Mouse (Mus musculus): ENCODE data around the gene P2rx1.

The P2rx1 gene

DNA sequence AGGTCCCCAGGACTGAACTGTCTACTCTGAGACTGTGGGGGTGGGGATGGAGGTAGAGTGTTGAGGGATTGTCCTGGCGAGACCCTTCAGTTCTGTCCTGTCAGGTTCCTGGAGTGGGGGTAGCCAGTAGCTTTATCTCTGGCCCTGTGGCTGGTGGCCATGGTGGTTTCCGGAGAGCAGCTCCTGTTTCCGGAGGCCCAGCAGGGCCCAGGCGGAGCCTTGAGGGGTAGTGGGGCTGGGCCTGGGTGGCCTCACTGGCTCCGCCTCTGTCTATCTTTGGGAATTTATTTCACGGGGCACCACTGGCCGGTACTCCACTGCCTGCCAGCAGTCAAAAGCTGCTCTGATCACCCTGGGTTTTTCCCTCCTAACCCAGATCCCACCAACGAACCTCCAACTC lies at the start of gene P2rx1:
Gene P2rx1 (plus strand): TSS at position 333 of the 400 bp plus-strand sequence.
- DNase-seq (ENCODE audit: low spot score), result no peak

DNA sequence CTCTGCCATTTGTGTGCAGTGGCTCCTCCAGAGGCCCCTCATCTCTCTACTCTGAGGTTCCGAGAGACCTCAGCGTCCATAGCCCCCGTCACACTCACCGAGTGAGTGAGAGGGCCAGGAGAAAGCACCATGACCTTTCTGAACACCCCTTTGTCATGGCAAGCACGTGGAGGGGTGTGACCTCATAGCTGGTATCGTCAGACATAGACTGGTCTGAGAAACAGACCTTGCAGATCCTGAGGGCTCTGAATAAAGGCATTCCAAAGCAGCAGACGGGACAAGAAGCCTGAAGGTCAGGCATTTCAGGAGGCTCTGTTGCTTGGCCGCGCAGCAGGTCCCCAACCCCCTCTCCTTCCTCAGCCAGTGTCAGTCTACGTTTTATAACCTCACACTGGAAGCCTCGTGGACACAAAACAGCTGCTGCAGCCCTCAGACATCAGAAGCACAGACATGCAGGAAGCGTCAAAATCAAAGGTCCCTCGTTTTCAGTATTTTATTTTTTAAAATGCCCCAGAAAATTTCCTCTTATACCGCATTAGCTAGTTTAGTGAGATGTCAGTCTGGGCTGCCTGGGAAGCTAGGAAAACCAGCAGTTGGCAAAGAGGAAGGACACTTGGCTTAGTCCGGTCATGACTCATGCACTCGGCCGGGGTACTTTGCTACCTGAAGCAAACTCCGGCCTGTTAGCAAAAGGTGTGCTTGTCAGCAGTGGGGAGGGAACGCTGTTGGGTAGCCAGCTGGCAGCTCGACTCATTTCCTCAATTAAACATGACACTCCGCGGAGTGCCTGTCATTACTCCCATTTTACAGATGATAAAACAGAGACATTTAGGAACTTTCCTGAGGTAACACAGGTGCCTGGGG lies 47.5 kb upstream of the P2rx1 start:
- no peak for DNase-seq (ENCODE audit: low spot score)

DNA sequence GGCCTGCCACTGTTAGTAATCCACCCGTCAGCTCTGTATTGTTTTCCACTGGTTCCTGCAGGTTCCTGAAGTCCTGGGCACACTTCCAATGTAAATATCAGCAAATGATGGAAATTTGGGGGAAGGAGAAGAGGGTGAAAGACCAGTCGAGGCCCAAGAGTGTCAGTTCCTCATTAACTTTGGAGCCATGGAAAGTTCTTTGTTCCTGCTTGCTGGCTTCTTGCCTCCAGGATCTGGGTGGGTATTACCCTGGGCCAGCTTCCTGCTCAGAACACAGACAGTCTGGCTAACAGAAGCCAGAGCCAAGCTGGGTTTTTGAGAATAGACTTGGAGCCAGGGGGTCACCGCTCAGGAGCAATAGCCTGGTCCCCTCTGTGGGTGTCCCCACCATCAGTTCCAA lies 46.7 kb upstream of the P2rx1 start:
- no peak for DNase-seq (ENCODE audit: low spot score)

DNA sequence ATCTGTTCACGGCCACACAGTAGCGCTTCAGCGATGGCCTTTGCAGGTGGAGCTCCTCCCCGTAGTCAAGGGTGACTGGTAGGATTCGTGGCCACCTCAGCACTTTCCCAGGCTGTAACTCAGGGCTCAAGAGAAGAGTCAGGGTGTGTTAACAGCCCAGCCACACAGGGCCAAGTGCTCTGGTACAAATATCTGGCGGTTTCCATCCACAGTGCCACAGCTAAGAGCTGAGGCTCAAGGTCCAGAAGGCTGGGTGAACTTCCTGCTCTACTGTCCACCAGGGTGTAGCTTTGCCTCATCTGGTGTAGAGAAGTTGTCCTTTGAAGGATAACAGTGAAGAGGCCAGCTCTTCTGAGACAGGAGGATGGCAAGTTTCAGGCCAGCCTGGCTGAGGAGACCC lies 46.2 kb upstream of the P2rx1 start:
- no peak for DNase-seq (ENCODE audit: low spot score)

DNA sequence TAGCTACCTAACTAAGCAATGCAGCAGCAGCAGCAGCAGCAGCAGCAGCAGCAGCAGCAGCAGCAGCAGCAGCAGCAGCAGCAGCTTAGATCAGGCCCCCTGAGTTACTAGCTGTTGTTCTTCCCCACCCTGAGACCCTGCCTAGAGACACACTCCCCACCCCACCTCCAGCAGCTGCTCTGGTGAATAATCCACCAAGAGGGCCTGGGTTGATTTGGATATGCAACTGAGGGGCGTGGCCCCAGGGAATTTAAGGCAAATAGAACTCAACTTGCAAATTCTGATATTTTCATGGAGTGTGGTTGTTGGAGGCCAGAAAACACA lies 45.8 kb upstream of the P2rx1 start:
- DNase-seq (ENCODE audit: low spot score), result no peak

DNA sequence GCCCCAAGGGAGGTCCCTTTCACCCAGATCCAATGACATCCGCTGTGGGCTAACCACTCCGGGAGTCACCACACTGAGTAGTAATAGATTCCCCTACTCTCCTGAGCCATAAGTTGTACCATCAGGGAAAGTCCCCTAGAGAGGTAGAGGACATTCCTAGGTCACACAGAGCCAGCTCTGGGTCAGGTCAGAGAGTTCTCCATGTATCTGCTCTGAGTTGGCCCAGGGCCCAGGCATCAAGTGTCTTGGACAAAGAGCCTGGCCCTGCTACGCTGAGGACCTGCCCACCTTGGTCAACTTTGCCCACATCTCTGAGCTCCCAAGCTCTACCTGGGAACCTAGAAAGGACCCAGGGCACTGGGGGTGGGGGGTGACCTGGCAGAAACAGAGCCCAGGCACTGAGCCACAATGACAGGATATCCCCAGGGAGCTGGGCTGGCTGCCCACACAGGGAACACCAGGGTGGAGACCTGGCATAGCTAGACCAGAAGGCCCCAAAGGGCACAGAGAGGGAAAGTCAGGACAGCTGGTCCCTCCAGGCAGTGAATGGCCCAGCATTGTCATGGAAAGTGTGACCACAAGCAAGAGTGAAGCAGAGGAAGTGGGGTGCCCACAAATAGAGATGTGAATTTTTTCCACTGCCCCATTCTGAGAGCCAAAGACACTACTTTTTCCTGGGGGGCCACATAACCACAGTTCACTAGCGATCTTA lies 45.3 kb upstream of the P2rx1 start:
- no peak for DNase-seq (ENCODE audit: low spot score)

DNA sequence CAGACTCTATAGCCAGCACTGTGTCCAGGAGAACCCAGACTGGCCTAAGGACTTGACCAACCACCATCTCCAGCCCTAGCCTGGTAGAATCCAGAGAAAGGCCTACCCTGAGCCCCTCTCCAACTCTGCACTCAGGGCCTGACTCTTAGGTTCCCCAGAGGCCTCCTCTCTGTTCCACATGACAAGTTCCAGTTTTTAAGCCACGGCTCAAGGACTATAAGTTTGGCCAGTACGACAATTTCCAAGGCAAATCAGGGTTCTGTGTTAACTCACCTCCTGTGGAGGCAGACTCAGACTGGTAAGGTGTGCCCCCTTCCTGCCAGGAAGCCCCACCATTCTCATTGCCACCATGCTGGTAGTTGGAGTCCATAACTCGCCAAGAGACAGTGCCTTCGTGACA lies 44.7 kb upstream of the P2rx1 start:
- DNase-seq (ENCODE audit: low spot score), result no peak

DNA sequence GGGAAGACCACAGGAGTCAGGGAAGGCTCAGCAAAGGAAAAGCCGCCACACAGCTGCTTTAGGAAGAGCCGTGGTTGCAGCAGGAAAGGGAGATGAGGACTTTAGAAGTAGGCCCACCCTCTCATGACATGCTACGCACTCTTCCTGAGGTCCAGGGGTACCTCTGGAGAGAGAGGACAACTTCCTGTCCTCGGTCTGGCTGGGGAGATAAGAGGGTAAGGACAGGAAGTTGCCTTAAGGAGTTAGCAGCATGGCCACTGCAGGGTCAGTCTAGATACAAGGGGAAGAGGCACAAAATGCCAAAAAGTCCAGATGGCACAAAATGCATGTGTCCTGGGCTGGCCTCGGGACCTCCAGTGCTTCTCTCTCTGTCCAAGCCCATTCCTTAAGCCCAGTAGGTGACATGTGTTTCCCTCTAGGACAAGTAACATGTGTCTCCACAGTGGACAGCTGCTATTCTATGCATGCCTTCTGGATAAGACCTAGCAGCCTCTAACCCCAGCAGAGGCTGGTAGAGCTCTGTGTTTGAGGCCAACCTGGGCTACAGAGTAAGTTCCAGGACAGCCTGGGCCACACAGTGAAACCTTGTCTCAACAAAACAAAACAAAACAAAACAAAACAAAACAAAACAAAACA lies 43.4 kb upstream of the P2rx1 start:
- DNase-seq (ENCODE audit: low spot score), result no peak

DNA sequence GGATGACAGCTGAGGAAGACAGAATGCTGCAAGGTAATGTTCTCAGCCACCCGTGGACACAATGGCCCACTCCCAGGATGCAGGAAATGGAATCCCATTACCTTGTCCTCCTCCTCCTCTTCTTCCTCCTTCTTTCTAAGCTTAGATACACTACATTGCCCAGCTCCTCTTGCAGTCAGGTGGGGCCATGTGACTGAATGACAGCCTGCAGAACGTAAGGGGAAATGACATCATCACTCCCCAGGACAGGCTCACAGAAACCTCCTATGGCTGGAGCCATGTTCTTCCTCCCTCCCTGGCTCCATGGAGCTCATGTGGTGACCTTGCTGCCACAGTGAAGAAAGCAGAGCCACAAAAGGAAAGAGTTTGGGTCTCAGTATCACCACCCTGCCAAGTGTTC lies 41.6 kb upstream of the P2rx1 start:
- no peak for DNase-seq (ENCODE audit: low spot score)

DNA sequence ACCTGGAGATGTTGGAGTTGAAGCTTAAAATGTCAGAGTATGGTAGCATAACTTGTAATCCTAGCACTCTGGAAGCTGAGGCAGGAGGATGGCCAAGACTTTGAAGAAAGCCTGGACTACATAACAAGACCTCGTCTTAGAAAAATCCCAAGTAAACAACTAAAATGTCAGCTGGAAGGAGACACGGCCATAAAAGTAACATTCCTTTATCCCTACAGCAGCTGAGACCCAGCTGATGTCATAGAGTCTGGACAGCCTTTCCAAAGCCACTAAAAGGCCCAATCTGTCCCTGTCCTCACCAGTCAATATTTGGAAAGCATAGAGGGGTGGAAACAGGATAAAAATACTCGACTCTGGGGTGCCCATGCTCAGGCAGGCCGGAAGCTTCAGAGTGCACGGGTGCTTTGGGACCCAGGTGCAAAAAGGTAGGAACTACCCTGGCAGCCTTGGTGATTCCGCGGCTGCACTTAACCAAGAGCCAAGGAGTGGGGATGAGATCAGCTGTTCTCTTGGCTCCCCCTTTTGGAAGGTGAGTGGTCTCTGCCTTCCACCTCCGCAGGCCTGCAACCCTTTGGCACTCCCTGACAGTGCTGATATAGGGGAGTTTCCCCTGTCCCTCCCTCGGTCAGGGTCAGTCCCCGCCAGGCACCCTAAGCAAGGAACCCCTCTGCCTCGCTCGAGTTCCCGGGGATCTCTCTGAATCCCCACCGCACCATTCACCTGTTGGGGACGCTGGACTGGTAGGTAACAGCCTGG lies 38.8 kb upstream of the P2rx1 start:
- no peak for DNase-seq (ENCODE audit: low spot score)

DNA sequence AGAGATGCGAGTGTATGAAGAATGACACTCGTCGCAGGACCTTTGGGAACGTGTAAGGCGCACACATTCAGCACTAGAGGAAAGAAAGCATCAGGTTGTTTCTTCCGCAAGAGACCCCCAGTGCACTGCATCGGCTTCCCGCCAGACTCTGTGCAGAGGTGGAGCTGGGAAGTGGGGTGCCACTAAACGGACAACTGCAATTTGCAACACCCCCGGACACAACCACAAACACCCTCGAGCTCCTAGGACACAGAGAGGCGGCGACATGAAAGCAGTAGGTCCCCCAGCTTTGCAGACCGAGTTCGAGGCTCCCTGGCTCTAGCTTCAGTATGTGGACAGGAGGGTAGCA lies 38.2 kb upstream of the P2rx1 start:
- no peak for DNase-seq (ENCODE audit: low spot score)

DNA sequence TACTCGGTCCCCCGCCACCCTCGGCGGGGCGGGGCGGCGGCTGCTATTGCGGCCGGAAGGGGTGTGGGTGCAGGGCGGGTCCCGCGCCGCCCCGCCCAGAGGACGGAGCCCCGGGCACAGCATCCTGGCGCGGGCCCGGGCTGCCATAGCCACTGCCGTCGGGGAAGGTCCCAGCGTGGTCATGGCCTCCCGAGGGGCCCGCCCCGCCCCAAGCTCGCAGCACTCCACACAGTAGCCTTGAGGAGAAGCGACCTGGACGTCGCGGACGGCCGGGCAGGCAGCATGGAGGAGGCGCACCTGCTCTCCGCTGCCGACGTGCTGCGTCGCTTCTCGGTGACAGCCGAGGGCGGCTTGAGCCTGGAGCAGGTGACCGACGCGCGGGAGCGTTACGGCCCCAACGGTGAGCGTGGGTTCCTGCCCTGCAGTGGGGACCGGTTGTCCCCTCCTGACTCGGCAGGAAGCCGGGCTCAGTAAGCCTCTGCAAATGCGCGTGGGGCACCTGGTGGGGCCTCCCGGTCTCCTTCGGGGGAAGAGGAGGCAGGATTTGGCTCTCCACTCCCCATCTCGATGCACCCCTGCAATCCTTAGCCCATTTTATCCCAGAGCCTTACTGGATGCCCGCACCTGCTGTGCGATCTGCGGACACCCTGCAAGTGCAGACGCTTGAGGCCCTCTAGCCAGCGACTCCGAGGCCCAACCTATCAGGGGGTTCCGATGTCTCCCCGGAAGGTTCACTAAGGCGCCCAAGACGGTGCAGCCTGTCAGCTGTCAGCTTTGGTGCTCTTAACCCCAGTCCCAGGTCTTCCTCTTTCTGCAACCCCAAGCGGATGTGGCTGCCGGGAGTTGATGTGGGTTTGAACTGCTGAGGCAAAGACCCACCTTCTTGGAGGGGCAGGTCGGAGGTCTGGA lies 37.6 kb upstream of the P2rx1 start, which contains the start of gene Atp2a3:
Gene Atp2a3 (plus strand): TSS at position 98 of the 909 bp plus-strand sequence.
- DNase-seq (ENCODE audit: low spot score), result no peak

DNA sequence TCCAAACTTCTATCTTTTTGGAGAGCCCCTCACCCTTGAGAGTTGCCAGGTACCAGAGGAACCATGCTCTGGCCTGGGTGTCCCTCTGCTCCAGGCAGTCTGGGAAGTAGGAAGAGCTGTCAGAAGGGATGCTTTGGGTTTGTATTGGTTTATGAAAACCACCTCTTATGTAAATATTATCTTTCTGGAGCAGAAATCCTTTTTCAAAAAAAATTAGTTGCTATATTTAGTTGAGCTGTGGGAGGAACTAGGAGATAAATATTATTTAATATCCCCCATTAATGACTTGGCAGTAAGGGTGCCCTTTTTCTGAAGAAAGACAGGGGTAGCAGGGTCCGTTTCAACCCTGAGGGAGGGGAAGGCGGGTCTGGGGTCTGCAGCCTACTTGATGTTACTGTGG lies 36.5 kb upstream of the P2rx1 start:
- no peak for DNase-seq (ENCODE audit: low spot score)

DNA sequence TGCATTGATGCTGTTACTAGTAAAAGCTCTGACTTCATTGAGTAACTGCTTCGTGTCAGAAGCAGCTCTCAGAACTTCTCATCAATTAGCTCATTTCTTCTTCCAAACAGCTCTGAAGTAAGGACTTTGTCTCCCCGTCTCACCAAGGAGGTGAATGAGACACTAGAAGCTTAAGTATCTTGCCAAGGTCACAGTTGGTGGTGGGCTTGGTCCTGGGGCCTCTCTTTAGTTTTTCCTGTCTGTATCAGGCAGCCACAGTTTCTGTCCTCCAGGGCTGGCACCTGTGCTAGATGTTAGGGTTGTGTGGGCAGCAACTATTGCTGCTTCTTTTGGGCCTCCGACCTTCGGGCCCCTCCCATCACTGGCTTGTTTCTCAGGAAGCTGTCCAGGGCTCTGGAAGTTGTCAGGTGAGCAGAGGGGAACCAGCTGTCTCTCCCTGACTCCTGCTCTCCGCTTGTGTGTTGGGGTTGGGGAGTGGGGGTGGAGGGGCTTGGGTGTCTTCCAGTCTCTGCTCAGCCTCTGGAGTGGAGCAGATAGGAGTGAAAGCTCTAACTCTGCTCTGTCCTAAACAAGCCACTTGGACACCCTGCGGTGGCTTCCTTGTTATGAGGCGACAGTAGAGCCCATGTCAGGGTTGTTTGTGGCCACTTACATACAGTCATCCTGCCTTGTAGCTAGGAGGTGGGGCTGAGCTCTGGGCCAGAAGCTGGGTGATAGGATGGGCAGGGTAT lies 35.7 kb upstream of the P2rx1 start:
- no peak for DNase-seq (ENCODE audit: low spot score)

DNA sequence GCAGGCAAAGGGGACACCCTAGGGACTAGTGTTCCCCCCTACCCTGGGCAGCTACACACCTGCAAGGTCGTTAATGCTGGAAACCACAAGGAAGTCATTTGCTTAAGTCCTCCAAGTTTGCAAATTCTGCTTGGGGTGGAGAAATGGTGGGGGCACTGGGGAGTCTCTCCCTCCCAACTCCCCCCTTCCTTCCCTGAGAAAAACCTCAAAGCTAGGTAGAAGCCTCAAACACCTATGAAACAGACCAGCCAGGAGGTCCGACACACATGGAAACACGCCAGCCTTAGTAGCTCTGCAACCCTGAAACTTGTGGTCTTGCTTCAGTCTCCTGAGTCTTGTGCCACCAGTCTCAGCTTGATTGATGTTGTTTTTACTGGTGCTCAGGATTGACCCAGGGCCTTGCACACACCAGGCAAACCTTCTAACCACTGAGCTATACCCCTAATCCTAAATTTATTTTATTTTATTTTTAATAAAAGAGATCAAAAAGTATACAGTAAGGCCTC lies 35.1 kb upstream of the P2rx1 start:
- DNase-seq (ENCODE audit: low spot score), result no peak

DNA sequence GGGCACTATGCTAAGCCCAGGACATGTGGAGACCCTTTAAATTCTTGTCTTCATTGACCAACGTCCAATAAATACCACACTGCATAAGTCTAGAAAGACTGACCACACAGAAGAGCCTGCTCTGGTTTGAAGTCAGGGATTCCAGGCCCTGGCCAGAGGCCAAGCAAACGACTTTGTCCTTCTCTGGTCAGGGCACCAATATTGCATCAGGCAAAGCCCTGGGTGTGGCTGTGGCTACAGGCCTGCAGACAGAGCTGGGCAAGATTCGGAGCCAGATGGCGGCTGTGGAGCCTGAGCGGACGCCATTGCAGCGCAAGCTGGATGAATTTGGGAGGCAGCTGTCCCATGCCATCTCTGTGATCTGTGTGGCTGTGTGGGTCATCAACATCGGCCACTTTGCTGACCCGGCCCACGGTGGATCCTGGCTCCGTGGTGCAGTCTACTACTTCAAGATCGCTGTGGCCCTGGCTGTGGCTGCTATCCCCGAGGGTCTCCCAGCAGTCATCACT lies 23.9 kb upstream of the P2rx1 start:
- DNase-seq (ENCODE audit: low spot score), result no peak

DNA sequence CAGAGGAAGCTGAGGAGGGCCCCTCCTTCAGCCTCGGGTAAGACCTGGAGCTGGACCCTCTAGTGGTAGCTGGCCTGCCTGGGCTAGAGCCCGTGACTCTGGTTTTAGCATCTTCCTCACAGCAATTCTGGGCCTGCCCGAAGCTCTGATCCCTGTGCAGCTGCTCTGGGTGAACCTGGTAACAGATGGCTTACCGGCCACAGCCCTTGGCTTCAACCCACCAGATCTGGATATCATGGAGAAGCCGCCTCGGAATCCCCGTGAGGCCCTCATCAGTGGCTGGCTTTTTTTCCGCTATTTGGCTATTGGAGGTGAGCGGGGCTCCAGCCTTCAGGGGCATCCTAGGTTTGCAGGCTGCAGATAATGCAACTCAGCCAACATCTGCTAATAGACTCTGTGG lies 16.4 kb upstream of the P2rx1 start:
- DNase-seq (ENCODE audit: low spot score), result no peak

DNA sequence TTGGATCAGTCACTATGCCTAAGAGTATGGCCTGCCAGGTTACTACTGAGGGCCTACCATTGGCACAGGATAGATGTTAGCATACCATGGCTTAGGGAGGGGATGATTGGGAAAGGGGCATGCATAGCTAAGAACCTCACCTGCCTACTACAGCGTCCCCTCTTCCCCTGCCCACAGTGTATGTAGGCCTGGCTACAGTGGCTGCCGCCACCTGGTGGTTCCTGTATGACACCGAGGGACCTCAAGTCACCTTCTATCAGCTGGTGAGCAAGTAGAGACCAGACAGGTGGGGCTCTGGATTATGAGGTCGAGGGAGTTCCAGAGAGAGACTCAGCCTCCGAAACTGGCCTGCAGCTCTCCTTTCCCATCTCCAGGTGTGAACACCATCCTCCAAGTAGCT lies 15.6 kb upstream of the P2rx1 start:
- no peak for DNase-seq (ENCODE audit: low spot score)

DNA sequence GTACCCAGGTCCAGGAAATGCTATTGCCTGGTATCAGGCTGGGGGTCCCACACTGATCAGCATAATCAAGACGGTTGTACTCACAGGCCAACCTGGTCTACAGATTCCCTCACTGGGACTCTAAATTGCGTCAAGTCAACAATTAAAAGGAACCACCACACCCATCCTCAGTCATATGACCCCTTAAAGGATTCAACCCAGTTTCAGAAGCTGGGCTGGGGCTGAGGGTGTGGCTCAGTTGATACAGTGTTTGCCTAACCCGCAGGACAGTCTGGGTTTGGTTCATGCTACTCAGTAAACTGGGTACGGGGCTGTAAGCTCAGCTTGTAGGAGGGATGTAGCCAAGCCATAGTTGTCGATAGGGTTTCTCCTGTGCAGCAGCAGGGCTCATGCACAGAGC lies 12.2 kb upstream of the P2rx1 start:
- DNase-seq (ENCODE audit: low spot score), result no peak

DNA sequence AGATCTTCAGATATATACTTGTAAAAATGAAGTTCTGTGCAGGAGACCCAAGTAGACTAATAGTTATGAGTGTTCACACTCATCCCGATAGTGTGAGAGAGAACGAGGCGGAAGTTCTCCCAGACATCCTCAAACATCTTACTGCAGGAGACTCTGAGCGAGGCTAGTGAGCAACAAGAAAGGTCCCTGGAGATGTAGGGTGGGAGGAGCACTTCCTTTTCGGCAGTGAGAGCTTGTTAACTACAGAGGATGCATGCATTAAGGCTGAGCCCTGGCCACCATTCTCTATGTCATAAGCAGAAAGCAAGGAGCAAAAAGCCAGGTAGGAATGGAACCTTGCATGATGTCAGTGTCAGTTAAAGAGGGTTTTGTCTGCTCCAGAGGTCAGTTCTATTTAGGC lies 11.7 kb upstream of the P2rx1 start:
- DNase-seq (ENCODE audit: low spot score), result no peak
